Mouse (Mus musculus) testis, adult 2 months (tissue): ENCODE data around the gene Kifap3. TPM values are rescaled to one million over a fixed set of nuclear protein-coding genes. Genes with fewer than 3 reads are reported as not detected.
A peak's percentile ranks its signal among the peaks of the same experiment; 100 is the strongest.

Source experiments
- H3K27ac ChIP-seq: fragments of 200-500 bp; 2 replicates; pipeline ENCODE4 v1.5.1; 2012; ENCODE audit warnings: low read depth, low read length; ENCODE audit not compliant: control insufficient read depth, insufficient read depth
- H3K27me3 ChIP-seq: fragments of 200-500 bp; 2 replicates; pipeline ENCODE4 v1.6.1; 2012; ENCODE audit warnings: mild to moderate bottlenecking, low read length, moderate library complexity; ENCODE audit not compliant: control insufficient read depth, insufficient read depth
- H3K36me3 ChIP-seq: fragments of 200-500 bp; 2 replicates; pipeline ENCODE4 v1.6.1; 2012; ENCODE audit warnings: mild to moderate bottlenecking, low read length; ENCODE audit not compliant: control insufficient read depth, insufficient read depth
- H3K4me1 ChIP-seq: fragments of 200-500 bp; 2 replicates; pipeline ENCODE4 v1.6.1; 2012; ENCODE audit warnings: low read length; ENCODE audit not compliant: control insufficient read depth, insufficient read depth
- H3K4me3 ChIP-seq: fragments of 200-500 bp; 2 replicates; pipeline ENCODE4 v1.5.1; 2012; ENCODE audit warnings: low read depth, mild to moderate bottlenecking, low read length, moderate library complexity, mixed read lengths; ENCODE audit not compliant: control insufficient read depth
- CTCF ChIP-seq: fragments of 200-500 bp; IDR thresholded peaks from 2 replicates; pipeline ENCODE4 v1.5.1; 2012; ENCODE audit warnings: low read depth, mild to moderate bottlenecking, inconsistent platforms, low read length, moderate library complexity; ENCODE audit not compliant: control insufficient read depth, insufficient read depth, insufficient replicate concordance
- POLR2A ChIP-seq: fragments of 200-500 bp; IDR thresholded peaks from 2 replicates; pipeline ENCODE4 v1.6.1; 2012; ENCODE audit warnings: low read depth, mild to moderate bottlenecking, inconsistent platforms, low read length, moderate library complexity; ENCODE audit not compliant: control insufficient read depth
- polyA plus RNA-seq: library from polyadenylated mRNA; depleted of rRNA; stranded (reverse); fragments of >200 nt; gene quantifications from 2 replicates; pipeline ENCODE4 v1.2.3, GENCODE M21; 2012

Kifap3 gene
- polyA plus RNA-seq, 1 experiment: 62.6 TPM

DNA sequence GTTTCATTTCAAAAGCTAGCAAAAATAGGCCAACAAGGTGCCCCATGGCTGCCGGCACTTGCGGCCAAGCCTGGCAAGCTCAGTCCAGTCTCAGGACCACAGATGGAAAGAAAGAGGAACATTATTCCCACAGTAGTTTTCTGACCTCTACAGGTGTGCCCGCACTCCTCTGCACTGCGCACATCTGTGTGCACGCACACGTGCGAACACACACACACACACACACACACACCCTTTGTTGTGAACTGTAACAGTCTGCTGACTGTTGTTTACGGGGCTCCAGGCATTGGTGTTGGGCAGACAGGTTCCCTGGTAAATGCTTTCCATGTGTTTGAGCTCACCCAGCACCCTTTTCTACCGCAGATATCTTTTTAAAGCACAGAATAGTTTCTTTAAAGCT, 131.4 kb downstream of the Kifap3 start:
- Histone ChIP-seq H3K4me1 (no peaks in the 10 kb centered on the region), H3K36me3 (no peaks in the 10 kb centered on the region), H3K27me3 (no peaks in the 10 kb centered on the region), H3K4me3 (no peak overlapping the region), H3K27ac (no peak overlapping the region)
- TF ChIP-seq CTCF (no peak), POLR2A (no peak)

DNA sequence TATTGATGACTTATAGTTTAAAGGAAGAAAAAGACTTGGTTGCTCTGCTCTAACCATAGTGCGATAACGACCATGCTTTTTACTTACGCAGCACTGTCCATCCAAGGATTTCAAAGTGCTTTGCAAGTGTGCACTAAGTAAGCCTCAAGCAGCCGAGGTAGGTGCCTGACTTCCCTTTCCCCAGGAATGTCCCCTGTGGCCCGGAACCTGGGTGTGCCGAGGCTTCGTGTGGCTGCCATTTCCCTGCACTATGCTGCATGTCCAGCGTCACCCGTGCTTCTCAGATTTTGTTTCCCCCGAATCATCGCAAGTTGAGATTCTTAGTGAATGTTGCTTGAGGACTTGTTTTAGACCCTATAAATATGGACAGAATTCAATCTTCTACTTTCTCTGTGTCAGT, 132.6 kb downstream of the Kifap3 start:
- no peaks in the 10 kb centered on the region for H3K4me1 ChIP-seq
- TF ChIP-seq CTCF (no peak), POLR2A (no peak)
- no peaks in the 10 kb centered on the region for H3K36me3 ChIP-seq
- H3K27ac ChIP-seq: no peak overlapping the region
- H3K27me3 ChIP-seq: no peaks in the 10 kb centered on the region
- H3K4me3 ChIP-seq: no peak overlapping the region

DNA sequence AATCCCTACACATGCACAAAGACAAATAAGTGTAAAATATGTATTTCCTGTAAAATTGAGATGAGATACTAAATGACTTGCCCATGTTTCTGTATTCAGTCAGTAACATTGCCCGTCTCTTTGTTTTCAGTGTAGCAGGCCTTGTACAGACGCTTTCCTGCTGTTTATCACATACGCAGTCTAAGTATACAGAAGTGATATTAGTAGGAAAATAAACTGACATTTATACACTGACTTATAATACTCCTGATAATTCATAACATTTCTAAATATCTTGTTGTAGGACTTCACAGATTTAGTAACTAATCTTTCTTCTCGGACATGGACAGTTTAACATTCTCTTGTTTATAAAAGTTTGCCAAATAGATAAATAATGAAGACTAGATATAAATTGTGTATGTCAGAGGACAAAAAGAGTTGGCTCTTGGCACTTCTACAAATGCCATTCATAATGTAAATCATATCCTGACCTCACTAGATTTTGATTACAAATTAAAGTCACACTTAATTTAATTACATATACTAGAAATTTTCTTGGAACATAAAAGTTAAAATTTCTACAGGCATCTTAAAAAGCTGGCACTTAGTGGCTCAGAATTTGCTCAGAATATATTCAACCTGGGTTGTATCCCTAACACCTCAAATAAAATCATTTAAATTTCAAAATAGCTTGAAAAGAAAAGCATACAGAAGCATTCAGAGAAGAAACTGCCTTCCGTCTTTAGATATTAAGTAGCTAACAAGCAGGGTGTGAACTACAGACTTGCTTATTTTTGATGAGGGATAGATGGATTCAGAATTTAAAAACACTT, 138.2 kb downstream of the Kifap3 start:
- TF ChIP-seq CTCF (no peak), POLR2A (no peak)
- Histone ChIP-seq H3K36me3 (no peaks in the 10 kb centered on the region), H3K27ac (no peak overlapping the region)

DNA sequence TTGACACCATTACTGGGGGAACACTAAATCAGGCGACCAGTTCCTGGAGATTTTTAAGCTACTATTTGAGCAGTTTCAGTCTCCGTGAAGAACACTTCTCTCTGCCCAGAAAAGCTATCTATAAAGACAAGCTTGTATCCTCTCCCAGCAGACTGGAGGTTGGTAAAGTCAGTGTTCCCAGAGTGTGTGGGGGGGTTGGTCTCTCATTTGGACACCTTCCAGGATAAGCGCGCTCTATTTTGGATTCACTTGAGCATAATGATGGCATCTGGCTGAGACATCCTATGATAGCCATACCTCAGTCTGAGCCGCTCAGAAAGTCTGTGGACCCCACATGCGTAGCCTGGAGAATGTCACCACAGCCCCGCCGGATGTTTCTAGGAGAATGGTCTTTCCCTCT, 144.7 kb downstream of the Kifap3 start:
- no peaks in the 10 kb centered on the region for H3K36me3 ChIP-seq
- H3K27me3 ChIP-seq: no peaks in the 10 kb centered on the region
- no peaks in the 10 kb centered on the region for H3K4me1 ChIP-seq
- no peak overlapping the region for H3K27ac ChIP-seq
- TF ChIP-seq POLR2A (no peak), CTCF (no peak)
- no peak overlapping the region for H3K4me3 ChIP-seq

More for the DNA sequence above, 138.2 kb downstream of the Kifap3 start:
- Histone ChIP-seq H3K27me3 (no peaks in the 10 kb centered on the region), H3K4me3 (no peak overlapping the region), H3K4me1 (no peaks in the 10 kb centered on the region)

DNA sequence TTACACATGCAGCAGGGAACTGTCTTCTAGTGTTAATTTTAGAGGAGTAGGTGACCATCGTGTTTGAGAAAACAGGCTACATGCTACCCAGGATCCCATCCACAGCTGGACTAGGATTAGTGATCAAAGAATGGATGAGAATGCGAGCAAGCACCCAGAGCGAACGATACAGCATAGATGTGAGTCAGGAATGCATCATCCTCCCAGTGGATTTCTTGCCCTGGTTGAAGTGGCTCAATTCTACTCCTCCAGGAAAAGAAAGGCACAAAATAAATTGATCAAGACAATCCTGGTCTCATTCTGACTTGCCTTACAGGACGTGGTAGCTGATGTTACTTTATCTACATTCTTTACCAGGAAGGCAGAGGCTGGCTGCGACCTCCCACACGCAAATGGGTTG, 149.5 kb downstream of the Kifap3 start, which contains the start of gene Scyl3:
Gene Scyl3, plus strand, starts transcription at position 255 of the 400 bp plus-strand sequence.
- Histone ChIP-seq H3K27ac (peak within 1 kb of the TSS; percentile 89), H3K4me1 (peaks cover 3% of the 10 kb centered on the region), H3K36me3 (no peaks in the 10 kb centered on the region; the same call in 1 of the 2 replicates), H3K4me3 (peak within 1 kb of the TSS; percentile 96), H3K27me3 (no peaks in the 10 kb centered on the region)
- TF ChIP-seq CTCF: no peak

DNA sequence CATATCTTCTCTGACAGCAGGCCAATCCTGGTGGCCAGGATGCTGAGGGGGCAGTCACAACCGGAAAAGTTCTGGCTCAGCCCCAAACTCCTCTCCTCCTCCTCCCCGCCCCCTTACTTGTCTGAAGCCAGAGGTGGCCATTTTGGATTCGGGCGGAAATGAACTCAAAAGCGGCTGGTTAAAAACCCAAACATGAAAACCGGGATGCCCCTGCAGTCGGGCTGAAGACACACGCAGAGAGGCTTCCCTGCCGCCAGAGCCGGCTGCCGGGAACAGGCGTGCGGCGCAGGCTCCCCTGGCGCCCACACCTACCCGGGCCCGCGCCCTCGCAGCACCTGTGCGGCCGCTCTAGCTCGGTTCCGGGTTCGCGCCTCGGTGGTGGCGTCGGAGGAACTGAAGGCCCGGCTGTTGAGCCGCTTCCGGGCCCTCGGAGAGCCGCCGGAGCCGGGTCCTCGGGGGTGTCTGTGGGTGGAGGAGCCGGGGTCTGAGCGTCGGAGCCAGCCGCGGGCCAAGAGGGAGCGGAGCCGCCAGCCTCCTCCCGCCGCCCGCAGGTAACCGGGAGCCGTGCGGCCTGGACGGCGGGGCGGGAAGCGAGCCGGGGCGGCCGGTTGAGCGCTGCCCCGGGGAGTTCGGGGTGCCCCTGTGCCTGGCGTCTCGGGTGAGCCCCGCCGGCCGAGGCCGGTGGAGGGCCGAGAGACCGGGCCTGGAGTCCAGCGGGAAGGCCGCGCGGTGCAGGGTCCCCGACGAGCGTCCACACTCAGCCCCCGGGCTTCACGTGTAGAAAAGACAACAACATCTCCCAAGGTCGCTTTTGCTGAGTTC, 150.5 kb downstream of the Kifap3 start:
- Histone ChIP-seq H3K4me1 (peaks cover 3% of the 10 kb centered on the region), H3K27ac (peak overlapping the region; percentile 89), H3K27me3 (no peaks in the 10 kb centered on the region), H3K4me3 (peak overlapping the region; percentile 96), H3K36me3 (no peaks in the 10 kb centered on the region; the same call in 1 of the 2 replicates)
- TF ChIP-seq CTCF (no peak), POLR2A (peak; percentile 6)

DNA sequence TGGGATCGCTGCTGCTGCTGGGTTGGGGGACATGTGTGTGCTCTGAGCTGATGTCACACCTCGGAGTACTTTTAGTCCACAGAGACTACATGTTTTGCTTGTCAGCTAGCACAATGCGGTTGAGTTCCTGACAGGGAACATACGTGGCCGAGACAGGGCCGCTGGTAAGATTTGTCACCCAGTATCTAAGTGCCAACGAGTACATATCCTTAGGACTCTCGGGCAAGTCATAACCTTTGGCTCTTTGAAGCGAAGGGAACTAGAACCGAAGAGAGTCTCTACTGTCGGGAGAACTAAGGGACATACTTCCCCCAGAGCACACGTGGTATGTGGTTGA, 151.0 kb downstream of the Kifap3 start:
- no peak for TF ChIP-seq CTCF
- peak overlapping the region; percentile 89 for H3K27ac ChIP-seq

More for the DNA sequence above, 151.0 kb downstream of the Kifap3 start:
- Histone ChIP-seq H3K4me3 (peak overlapping the region; percentile 96), H3K36me3 (no peaks in the 10 kb centered on the region; the same call in 1 of the 2 replicates), H3K27me3 (no peaks in the 10 kb centered on the region), H3K4me1 (peaks cover 3% of the 10 kb centered on the region)
